Mouse (Mus musculus) testis, adult 2 months (tissue): ENCODE measurements around the gene Maea.

ENCODE experiments used
- CTCF ChIP-seq: fragments of 200-500 bp; IDR thresholded peaks from 2 replicates; pipeline ENCODE4 v1.5.1; 2012; ENCODE audit warnings: low read depth, mild to moderate bottlenecking, inconsistent platforms, low read length, moderate library complexity; ENCODE audit not compliant: control insufficient read depth, insufficient read depth, insufficient replicate concordance
- POLR2A ChIP-seq: fragments of 200-500 bp; IDR thresholded peaks from 2 replicates; pipeline ENCODE4 v1.6.1; 2012; ENCODE audit warnings: low read depth, mild to moderate bottlenecking, inconsistent platforms, low read length, moderate library complexity; ENCODE audit not compliant: control insufficient read depth

- TF ChIP-seq CTCF (no peak), POLR2A (no peak)
These were observed 52.2 kb downstream of the Maea start for GRCm38 (mm10) chr5:33387550-33387949.
